Mouse (Mus musculus) B cell, adult 62 days (primary cell): ENCODE data around the gene Cilp. TPM values are rescaled to one million over a fixed set of nuclear protein-coding genes. Genes with fewer than 3 reads are reported as not detected.

ENCODE experiments used
- total RNA-seq: library from RNA; stranded (reverse); gene quantifications from 4 replicates; pipeline ENCODE4 v1.2.4, GENCODE M21; 2023

Cilp gene
- total RNA-seq, result not detected in 4 replicates

GRCm38 (mm10) chr9:65264959-65265358 is at the start of gene Cilp:
TSS of gene Cilp (plus strand) at chr9:65265180.

DNA sequence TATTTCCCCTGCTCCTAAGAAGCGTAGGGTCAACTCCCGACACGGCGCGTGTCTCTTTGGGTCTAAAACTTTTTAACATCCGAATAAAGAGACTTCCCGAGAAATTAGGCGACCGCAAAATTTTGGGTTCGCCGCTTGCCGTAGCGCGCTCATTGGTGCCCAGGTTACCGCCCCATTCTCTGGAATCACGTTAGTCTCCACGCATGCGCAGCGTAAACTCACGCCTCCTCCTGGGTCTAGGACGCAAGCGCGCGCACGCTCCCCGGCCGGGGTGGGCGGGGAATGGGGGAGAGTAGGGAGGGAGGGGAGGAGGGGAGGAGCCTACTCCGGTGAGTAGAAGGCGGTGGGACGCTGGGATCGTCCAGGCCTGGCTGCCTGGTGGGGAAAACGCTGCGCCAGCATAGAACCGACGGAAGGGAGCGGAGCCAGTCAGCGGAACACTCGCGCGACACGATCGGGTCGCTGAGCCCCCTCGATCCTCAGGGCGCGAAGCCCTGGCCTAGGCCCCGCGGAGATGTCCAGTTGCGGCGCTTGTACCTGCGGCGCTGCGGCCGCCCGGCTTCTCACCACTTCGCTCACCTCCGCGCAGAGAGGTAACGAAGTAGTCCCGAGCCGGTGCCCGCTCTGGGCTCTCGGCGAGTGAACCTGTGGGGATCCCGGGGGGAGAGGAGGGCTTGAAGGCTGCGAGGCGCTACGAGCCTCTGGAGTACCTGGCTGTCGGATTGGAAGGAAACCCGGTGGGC is 29.2 kb downstream of the Cilp start, which contains the start of gene Clpx:
Gene Clpx (plus strand): TSS at position 288 of the 743 bp plus-strand sequence.

Other genes starting within 250 kb of the Cilp start
- gene Hacd3, start 243.5 kb upstream of the Cilp start, total RNA-seq, result 17.8 to 21.5 TPM (median 19.7 TPM) in 4 replicates
- gene Dpp8, start 232.8 kb upstream of the Cilp start, total RNA-seq, result 88.0 to 92.5 TPM (median 89.7 TPM) in 4 replicates
- 0.16 to 1.5 TPM (median 0.77 TPM) in 4 replicates for gene Igdcc4, start 163.7 kb upstream of the Cilp start, total RNA-seq
- gene Igdcc3, start 124.0 kb upstream of the Cilp start, total RNA-seq, result not detected in 4 replicates
- gene Parp16, start 69.8 kb upstream of the Cilp start, total RNA-seq, result 5.0 to 5.8 TPM (median 5.4 TPM) in 4 replicates
- 33.0 to 40.6 TPM (median 36.2 TPM) in 4 replicates for gene Clpx, start 29.1 kb downstream of the Cilp start, total RNA-seq
- 19.6 to 21.9 TPM (median 21.1 TPM) in 4 replicates for gene Pdcd7, start 80.9 kb downstream of the Cilp start, total RNA-seq
- 0.81 to 1.6 TPM (median 1.3 TPM) in 3 of 4 replicates, not detected in the other for gene Ubap1l, start 95.9 kb downstream of the Cilp start, total RNA-seq
- not detected in 4 replicates for gene Kbtbd13, start 126.5 kb downstream of the Cilp start, total RNA-seq
- 0.23 TPM in 1 of 4 replicates, not detected in the others for gene Rasl12, start 133.3 kb downstream of the Cilp start, total RNA-seq
- not detected in 4 replicates for gene Slc51b, start 157.8 kb downstream of the Cilp start, total RNA-seq
- gene Mtfmt, start 170.6 kb downstream of the Cilp start, total RNA-seq, result 19.5 to 21.8 TPM (median 21.1 TPM) in 4 replicates
- gene Spg21, start 195.8 kb downstream of the Cilp start, total RNA-seq, result 56.7 to 67.0 TPM (median 61.1 TPM) in 4 replicates